Mouse (Mus musculus) large intestine, adult 2 months (tissue): ENCODE measurements at regions not wholly inside any gene's neighbourhood (a gene's known extent, or its start where the extent isn't known, plus 50 kb on each side); places are given as distances from the start of the nearest gene placed in this dataset.

Experiments used
- DNase-seq: peaks from one replicate; pipeline ENCODE4 v3.0.0-alpha.2; 2012; ENCODE audit warnings: low read depth, low spot score
- WGBS: fragments of 180-500 bp; shearing (Covaris S2); methylation state at CpG from one replicate; pipeline ENCODE4 v1.1.7; 2018; 5-methylcytosine and 5-hydroxymethylcytosine counted together

DNA sequence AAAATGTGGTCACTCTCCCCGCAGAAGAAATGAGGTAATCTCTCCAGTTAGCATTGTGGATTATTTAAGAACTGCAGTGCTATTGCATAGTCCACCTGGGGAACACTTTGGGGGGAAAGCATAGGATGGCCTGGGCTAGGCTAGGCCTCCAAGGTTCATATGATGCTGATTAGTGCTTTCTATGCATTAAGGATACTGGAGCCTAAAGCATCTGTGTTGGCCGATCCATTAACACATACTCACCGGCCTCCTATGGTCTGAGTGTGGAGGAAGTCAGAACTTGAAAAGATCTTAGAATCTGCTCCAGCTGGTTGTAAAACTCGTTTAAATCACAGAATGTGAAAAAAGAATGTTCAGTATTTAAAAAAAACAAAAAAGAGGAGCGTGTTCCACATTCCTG is 196.1 kb upstream of the Rasgrp1 start:
- 69% methylated on average over 5 of the region's 5 CpGs for WGBS
- no peak for DNase-seq

DNA sequence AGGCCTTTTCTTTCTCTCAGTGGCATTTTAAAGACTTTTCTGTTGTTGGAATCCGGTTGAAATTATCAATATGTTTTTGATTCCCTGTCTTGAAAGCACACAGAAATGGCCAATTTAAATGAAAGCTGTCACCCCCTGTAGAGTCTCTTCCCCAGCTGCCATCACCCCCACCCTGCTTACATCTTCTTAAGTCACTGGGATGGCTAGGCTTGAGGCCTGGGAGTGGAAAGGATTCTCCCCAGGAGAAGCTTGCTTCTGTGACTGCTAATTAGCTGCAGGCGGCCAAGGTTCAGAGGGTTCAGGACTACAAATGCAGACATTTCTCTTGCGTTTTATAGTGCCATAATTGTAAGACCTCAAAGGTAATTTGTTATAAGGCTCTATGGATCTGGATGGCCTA is 196.5 kb upstream of the Rasgrp1 start:
- DNase-seq, result no peak
- WGBS, result 70% methylated on average over 3 of the region's 3 CpGs

DNA sequence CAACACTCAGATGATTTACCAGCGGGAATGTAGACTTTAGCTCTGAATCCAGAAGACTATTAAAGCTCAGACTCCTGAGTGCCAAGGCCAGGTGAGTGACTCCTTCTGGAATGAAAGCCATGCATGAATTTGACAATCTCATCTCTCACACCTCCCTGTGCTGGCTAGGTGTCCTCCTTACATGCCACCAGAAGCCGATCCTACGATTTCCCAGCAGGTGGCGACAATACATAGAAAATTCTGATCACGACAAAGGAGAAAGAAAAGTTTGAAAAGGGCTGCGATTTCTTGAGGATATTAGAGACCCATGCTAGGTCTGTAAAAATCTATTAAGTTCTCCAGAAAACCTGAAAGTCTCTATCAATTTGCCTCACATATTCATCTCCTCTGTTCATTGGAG is 198.7 kb upstream of the Rasgrp1 start:
- WGBS, result 7% methylated on average over 6 of the region's 6 CpGs
- DNase-seq, result peak; percentile 42

DNA sequence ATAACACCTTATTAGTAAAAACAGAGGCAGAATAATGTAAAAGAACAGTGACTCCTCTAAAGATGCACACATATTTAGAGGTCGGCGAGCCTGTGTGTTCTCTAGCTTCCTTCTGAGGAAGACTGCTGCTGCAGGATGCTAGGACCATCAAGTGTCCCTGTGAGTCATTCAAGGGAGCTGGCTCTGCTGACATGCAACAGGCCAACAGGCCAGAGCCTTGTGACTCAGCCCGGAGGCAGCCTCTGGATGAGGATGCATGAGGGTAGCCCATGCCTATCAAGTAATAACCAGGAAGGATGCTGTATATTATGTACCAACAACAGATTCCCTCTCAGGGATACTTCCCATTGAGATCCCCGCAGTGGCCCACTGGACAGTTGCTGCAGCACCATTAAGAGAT is 199.5 kb upstream of the Rasgrp1 start:
- WGBS, result 60% methylated on average over 4 of the region's 4 CpGs
- DNase-seq, result no peak

DNA sequence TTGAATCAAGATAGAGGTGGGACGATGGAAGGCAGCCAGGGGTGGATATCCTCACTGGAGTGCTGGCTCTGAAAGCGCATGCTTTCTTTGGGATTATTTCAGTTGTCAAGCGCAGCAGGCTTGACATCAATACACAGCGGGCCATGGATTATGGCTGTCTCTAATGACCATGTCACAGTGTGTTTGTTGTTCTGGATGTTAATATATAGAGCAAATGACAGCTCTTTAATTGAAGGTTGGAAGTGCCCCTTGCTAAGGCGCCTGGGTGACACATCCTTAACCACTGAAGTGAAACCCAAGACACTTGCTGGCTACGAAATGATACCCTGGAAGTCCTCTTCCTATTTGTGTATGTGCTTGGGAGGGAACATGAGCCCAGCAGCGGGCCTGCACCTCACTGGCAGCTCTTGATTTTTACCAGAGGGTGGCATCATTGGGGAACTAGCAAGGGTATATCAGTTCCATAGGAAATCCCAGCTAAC is 200.5 kb upstream of the Rasgrp1 start:
- DNase-seq, result no peak
- WGBS, result 81% methylated on average over 7 of the region's 7 CpGs

DNA sequence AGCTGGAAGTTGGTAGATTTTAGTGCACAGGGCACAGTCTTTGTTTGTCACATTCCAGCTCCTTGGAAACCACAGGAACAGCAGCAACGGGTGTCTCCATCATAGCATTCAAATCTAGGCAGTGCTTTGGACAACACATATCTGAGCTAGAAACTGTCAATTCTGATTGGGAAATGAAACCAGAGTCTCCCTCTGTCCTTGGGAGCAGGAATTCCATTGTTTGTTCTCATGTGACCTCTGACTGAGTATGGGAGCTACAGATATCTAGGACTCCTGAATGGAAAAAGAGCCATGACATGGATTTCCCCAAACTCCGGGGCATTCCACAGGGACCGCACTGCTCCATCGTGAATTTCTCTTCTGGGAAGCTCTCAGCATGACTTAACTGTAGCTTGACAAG is 205.5 kb upstream of the Rasgrp1 start:
- WGBS, result 77% methylated on average over 4 of the region's 4 CpGs
- DNase-seq, result no peak

DNA sequence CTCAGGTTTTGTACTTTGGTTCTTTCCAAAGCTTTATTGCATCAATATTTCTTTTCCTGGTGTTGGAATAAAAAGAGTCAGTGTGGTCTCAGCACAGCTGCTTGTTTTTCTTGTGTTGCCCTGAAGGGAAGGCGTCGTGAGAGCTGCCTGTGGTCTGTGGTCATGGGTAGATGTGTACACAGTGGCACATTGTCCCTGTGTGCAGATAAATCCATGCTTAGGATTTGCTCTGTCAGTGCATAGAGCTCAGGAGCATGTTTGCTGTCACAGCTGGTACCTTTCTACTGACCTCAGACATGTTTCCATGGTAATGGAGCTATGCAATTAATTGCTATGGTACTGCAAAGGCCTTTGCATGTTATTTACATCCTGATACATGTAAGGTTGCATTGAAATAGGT is 213.5 kb upstream of the Rasgrp1 start:
- DNase-seq, result no peak
- 33% methylated on average over 2 of the region's 2 CpGs for WGBS

DNA sequence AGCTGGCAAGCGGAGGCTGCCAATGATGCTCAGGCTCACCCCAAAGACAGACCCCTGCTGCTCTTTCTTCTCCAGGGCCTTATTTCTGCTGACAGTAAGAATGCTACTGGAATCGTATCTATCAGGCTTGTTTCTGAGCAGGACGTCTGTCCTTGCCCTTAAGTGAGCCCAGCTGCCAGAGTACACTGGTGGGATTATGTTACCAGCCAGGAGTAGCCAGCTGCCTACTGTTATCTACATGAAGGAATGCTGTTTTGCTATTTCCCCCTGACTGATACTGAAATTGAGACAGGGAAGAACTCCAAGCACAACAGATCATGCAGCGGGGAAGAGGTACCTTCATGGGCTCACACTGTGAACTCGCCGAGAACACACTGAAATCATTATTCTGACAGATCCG is 228.2 kb upstream of the Rasgrp1 start:
- 86% methylated on average over 7 of the region's 7 CpGs for WGBS

DNA sequence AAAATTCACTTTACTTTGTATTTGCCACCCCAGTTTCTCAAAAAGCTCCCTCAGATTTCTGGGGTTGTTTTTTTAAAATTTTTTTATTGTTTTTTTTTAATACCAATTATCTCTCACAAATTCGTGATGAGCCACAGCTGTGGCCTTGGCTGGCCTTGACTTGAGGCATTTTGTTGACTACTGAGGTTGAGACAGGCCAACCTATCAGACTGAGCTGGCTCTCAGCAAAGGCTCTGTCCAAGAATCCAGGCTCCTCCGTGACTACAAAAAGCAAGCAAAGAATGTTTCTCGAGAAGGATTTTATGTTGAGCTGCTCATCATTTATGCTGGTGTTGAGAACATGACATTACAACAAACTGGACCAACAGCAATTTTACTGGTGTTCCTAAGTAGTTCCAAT is 244.6 kb upstream of the Rasgrp1 start:
- WGBS, result 64% methylated on average over 3 of the region's 3 CpGs
- no peak for DNase-seq

More for the DNA sequence above, 228.2 kb upstream of the Rasgrp1 start:
- DNase-seq, result no peak

DNA sequence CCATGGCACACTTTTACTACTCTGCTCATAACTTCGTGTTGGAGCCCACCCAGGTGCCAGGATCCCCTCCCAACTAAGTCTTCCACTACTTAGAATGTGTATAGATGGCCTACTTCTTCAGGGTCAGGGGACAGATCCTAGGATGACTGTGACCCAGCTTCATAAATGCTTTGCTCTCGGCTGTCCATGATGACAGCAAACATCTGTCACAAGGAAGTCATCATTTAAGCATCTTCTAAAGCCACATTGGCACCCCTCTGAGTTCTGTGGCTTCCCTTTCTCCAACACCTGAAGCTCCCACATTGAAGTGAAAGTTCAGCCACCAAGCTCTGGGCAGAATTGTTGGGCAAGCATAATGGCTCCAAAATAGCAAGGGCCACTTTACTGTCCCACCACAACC is 252.2 kb upstream of the Rasgrp1 start:
- DNase-seq, result no peak
- 57% methylated on average over 2 of the region's 2 CpGs for WGBS

DNA sequence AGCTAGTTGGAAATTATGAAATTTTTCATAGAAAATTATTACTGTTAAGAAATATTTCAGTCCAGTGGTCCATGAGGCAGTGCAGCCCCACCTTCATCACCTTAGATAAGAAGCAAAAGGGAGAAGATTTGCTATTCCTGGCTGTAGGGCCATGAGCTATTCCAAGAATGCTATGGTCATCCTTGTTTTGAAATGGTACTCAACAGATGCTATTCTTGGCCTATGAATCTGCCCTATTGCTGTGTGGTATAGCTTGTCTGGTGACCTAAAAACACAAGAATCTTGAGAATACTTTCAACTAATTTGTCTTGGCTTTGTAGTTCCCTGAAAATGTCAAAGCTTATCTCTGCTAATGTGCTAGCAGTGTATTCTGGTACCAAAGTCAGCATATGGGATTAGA is 254.8 kb upstream of the Rasgrp1 start:
- DNase-seq, result no peak

DNA sequence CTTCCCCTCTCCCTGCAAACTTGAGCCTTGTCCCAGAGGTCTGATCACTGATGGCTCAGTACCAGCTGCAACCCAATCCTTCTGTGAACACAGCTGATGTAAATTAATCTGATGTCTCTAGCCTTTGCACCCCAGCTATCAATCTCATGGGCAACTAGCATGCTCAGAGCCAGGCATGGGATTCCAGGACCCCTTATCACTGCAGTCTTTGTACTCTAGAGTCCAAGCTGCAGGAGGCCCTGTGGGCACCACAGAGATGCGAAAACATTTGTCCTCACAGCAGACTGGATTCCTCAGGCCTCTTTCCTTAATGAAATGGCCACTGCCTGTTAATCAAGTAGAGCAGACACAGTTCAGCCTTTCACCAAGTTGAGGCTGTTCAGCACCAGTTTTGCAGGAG is 272.0 kb upstream of the Rasgrp1 start:
- 92% methylated on average over 1 of the region's 1 CpGs for WGBS
- DNase-seq, result no peak

DNA sequence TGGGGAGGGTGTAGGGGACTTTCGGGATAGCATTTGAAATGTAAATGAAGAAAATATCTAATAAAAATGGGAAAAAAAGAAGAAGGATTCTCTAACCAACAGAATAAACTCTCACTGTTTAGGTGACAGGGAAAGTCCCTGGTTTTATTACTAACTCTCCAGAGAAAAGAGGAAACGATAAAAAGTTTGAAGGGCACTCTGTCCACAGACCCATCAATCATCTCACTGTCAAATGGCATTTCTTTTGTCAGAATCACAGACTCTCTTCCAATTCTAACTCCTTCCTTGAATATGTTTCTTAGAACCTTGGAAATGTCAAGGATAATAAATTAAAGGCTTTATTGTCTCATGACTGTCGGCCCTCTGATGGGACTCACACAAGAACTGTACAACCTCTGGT is 275.3 kb upstream of the Rasgrp1 start:
- WGBS, result 43% methylated on average over 3 of the region's 3 CpGs
- no peak for DNase-seq

DNA sequence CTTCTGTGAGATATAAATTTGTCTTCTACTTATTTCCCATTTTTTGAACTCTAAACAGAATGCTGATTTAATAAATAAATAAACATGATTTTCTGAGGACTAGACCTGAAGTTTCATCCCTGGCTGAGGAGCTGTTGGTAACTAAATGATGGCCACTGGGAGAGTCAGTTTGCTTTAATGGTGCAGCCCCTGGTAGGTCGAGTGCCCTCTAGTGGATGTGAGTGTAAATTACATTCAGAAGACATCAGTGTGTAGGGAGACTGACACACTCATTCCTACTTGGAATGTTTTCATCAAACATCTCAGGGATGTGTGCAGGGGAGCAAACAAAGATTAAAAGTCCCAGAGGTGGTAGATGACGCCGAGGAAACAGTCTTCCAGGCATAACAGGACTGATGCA is 281.2 kb upstream of the Rasgrp1 start:
- 40% methylated on average over 3 of the region's 3 CpGs for WGBS

DNA sequence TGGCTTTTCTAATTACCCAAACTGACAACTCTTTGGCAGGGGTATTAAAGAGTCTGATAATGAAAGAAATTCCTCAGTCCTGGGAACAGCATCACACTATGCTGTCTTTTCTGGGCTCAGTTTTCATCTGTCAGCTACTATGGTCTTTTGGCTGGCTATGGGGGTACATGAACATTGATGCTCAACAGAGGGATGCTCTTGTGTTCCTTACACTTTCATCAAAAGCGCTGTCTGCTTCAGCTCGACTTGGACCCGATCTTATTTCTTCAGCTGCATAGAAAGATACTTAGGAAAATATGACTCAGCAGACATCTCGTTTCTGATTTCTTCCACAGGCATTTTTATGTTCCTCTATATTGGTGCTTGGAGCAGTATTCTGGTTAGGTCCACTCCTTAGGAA is 292.1 kb upstream of the Rasgrp1 start:
- DNase-seq, result no peak
- WGBS, result 63% methylated on average over 4 of the region's 4 CpGs

More for the DNA sequence above, 281.2 kb upstream of the Rasgrp1 start:
- DNase-seq, result peak; percentile 14

DNA sequence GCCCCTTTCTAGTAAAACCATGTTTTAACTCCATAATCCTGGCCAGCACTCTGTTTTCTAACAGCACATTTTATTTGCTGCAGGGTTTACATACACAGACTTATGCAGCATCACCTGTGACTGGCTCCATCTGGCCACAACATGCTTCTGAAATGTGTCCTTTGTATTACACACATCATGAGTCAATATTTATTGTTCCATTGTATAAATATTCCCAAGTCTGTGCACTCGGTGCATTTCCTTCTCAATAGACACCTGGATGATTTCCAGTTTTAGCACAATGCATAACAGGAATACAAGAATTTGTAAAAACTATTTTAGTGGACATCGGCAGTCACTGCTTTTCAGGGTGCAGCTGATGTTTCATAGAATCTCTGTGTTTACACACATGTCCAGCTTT is 294.6 kb upstream of the Rasgrp1 start:
- 26% methylated on average over 2 of the region's 2 CpGs for WGBS

DNA sequence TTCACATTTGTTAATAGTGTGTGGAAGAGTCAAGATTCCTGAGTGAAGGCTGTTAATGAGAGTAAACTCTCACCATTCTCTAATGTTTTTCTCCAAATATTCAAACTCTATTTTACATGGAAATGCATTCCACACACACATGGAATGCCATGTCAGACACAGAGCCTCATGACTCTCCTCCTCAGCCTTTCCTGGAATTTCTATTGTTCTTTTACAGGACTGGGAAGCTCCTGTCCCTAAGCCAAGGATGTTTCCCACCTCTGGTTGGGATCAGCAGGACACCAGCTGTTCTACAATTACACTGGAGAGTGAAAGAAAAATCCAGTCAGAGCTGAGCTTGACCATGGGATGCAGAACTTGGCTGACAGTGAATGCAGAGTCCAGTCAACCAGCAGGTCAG is 309.3 kb upstream of the Rasgrp1 start:
- DNase-seq, result no peak

More for the DNA sequence above, 294.6 kb upstream of the Rasgrp1 start:
- DNase-seq, result no peak

DNA sequence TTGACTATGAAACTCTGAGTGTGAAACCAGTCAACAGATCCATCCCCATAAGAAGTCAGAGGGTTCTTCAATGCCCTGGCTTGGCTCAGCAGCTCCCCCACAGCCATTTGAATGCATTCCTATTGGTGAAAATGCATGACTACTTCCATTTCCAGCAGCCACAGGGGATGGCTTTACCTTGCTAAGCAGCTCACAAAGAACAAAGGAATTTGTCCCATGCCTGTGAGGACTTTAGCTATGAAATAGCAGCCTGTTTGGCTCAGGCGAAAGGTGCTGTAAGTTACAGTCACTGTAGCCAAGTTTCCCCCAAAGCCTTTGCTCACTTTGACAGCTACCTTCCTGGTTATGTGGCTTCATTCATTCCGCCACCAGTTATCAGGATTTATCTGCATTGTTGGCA is 309.8 kb upstream of the Rasgrp1 start:
- DNase-seq, result no peak
- 63% methylated on average over 2 of the region's 2 CpGs for WGBS

DNA sequence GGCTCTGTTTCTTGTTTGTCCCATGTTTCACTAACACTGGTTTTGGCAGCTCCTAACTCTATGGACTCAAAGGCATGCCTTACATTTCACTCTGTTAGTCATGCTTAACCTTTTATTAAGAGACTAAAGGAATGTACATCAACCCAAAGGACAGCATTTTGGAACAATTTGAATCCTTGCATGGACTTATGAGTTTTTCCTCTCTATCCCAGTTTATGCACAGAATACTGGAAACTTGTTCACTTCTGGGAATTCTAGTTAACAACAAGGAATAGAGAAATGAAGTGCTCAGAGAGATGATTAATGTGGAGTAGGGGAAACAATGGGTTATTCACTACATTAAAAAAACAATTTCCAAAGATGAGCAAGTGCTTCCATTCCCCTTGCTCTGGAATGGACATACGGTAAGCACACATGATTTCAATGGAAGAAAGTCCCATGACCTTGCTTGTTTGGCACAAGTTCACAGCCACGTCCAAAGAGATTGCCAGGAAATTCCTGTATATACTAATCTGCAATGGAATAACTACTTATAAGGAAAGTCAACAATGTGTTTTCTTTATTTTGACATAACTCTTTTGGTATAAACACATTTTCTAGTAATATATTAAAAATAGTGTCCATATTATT is 313.9 kb upstream of the Rasgrp1 start:
- 53% methylated on average over 2 of the region's 2 CpGs for WGBS
- no peak for DNase-seq

DNA sequence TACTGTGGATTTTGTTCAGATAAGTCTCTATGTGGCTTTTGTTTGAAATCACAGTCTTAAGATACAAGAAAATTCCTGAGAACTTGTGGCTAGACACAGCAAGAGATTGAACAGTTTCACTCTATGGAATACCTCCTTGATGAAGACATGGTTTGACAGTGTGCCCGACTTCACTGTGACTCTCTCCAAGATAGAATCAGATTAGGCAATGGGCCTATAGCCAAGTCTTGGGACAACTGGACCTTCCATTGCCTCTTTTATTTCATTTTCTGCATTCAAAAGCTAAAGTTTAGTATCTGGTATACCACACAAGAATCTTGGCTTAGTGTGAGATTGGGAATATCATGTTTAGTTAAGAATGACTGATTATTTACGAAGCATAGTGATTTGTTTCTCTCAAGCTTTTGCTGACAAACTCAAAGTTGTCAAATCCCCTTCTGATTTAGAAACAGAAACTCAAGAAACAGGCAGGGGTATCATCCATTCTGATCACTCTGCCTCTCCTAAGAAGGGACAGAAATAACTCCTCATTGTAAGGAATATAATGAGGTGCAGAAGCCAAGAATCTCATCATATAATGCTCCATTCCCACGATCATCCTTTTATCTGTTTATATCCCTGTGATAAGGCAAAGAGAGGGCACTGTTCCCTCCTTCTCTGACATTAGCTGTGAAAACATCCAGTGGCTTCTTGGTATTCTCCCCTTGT is 317.6 kb upstream of the Rasgrp1 start:
- 78% methylated on average over 3 of the region's 3 CpGs for WGBS

DNA sequence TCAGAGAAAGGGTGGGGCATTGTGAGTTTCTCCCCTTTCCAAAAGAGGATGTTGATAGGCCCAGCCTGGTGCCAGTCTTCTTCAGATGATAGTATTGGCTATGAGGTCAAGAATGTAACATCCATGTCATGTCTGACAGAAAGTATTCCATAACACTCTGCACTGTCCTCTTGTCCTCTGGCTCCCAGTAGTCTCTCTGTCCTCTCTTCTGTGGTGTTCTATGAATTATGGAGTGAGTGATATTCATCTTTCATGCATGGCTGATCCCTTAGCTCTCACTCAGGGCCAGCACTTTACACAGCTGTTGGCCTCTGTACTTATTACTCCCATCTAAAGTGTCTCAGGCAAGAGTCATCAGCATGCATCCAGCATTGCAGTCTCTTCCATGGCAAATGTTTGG is 319.9 kb upstream of the Rasgrp1 start:
- DNase-seq, result no peak

More for the DNA sequence above, 317.6 kb upstream of the Rasgrp1 start:
- DNase-seq, result no peak

DNA sequence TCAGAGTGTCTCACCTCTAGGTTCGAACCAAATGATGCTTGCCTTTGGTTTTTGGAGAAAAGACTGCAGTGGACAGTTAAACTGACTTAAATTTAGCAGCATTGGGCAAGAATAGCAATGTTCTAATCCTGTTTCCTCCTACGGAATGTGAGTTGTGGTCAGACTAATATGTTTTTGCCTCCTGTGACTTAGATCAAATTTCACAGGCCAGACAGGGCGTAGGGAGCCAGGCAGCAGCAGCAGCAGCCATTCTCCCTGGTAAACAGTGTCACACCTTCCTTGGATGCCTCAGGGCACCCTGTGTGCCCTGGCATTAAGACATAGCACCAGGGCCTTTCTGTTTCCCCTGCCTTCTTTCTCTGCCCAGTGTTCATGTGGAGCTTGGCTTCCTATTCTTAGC is 323.7 kb upstream of the Rasgrp1 start:
- 48% methylated on average over 3 of the region's 3 CpGs for WGBS
- DNase-seq, result no peak
